Mouse (Mus musculus) adrenal gland, postnatal 36 days (tissue): Measurements from ENCODE around the gene Rbfox3. TPM values are rescaled to one million over a fixed set of nuclear protein-coding genes. Genes with fewer than 3 reads are reported as not detected.
"Not testable (repeated sequence)": the region's sequence is repeated elsewhere in the genome, so short reads cannot be mapped to it uniquely, and the experiment has no call there.

Experiments used
- DNase-seq, 2 experiments: peaks; one replicate each; pipeline ENCODE4 v3.0.0; 2021; ENCODE audit warnings: mixed read lengths in 1 of 2
- total RNA-seq, 2 experiments: library from RNA; stranded (reverse); gene quantifications; 2 replicates each; pipeline ENCODE4 v1.2.3; 2021

Rbfox3 gene
- total RNA-seq, 2 experiments from 2014 or later, result 5.5 to 6.0 TPM

GRCm38 (mm10) chr11:118818528-118818927 is 92.9 kb downstream of the Rbfox3 start:
- no peak for DNase-seq

DNA sequence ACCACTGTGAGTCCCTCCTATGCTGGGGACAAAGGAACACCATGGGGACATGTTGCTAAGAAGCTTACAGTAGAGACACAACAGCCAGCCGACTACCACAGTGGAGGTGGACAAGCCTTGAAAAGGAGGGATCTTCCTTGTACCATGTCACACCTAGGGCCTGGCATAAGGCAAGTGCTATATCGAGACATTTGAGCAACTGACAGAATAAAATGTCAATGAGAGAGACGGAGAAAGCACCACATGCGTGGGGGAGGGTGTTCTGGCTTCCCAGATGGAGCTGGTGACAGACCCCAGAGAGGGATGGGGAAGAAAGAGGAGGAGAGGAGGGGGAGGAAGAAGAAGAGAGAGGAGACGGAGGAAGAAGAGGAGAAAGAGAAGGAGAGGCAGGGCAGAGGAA is 96.3 kb downstream of the Rbfox3 start:
- no peak for DNase-seq

DNA sequence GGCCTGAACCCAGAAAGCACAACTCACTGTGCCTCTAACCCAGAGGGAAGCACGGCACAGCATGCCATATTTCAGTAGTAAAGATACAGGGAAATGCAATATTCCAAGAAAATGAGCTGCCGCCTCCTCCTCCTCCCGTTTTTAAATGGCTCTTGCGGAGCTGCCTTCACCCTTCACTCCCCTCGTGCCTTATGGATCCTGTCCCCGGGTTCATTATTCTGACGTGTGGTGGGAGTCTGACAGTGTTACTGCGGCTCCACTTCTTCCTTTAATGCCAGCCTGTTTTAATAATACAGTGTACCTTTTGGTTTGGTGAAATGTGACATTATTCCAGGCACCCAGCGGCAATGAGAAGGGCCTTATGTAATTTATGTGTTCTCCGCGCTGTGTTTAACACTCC is 97.5 kb downstream of the Rbfox3 start:
- DNase-seq, result no peak

DNA sequence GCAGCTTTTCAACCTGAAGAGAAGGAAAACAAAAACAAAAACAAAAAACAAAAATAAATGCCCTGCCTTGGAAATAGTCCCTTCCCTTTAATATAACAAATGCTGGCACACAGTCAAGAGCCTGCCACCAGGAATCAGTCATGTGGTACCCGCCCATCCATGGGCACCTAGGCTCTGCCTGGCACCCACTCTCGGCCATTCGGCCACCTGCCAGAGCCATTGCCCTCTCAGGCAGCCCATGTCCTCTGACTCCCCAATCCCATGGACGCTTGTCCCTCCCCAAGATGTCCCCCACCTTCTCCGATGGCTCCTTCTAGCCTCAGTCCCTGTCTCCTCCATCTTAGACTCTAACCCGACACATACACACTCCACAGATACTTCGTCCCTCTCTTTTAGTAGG is 100.0 kb downstream of the Rbfox3 start:
- DNase-seq, result no peak

- no peak for DNase-seq
Observed at GRCm38 (mm10) chr11:118807511-118807910, 103.9 kb downstream of the Rbfox3 start.

- DNase-seq, result peak in 1 of 2 experiments; percentile 5
Observed at GRCm38 (mm10) chr11:118794856-118795602, 116.4 kb downstream of the Rbfox3 start.

- no peak for DNase-seq
Observed at GRCm38 (mm10) chr11:118793639-118794021, 117.8 kb downstream of the Rbfox3 start.

DNA sequence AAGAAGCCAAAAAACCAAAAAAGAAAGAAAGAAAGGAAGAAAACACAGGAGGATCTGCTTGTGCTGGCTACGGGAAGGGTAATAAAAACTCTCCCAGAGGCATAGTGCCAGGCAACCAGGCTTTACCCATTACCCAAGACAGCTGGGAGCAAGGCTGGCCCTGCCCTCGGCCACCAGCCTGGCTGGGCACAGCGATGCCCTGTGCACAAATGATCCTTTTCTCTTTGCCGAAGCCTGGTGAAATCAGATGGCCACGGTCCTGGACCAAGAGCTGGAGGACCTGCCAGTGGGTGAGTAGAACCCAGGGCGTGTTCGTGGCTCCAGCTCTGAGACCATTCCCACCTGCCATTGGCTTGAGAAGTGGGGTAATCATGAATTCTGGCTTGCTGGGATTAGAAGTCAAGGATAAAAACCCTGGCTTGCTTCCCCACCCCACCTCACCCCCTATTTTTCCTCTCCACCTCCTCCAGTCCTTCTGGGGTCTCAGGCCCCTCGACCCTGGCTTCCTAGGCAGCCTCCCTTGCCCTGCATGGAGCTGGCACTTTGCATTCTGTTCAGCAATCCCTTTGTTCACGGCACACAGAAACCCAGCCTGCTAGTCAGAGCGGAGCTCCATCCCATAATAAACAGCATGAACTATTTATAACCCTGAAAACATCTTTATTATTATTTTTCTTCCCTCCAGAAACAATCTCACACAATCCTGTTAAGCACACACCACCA is 118.3 kb downstream of the Rbfox3 start:
- DNase-seq, result no peak

- no peak for DNase-seq
Observed at GRCm38 (mm10) chr11:118792163-118792915, 119.1 kb downstream of the Rbfox3 start.

- no peak for DNase-seq
Observed at GRCm38 (mm10) chr11:118791391-118791790, 120.0 kb downstream of the Rbfox3 start.

DNA sequence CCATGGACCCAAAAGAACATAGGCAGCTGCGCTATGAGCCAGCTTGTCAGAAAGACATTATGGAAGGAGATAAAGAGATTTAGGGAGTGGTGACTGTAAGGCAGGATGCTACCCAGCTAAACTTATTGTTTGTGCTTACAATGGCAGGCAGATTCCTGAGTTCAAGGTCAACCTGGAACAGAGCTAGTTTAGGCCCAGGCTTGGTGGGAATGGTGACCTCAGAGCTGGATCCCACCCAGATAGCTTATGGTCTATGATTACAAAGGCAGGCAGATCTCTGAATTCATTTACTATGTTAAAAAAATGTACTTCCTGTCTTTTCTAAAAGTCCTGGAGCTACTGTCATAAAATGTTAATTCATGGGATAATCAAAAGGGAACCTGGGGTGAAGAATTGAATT is 123.3 kb downstream of the Rbfox3 start:
- no peak for DNase-seq

- no peak for DNase-seq
Observed at GRCm38 (mm10) chr11:118782677-118783076, 128.7 kb downstream of the Rbfox3 start.

DNA sequence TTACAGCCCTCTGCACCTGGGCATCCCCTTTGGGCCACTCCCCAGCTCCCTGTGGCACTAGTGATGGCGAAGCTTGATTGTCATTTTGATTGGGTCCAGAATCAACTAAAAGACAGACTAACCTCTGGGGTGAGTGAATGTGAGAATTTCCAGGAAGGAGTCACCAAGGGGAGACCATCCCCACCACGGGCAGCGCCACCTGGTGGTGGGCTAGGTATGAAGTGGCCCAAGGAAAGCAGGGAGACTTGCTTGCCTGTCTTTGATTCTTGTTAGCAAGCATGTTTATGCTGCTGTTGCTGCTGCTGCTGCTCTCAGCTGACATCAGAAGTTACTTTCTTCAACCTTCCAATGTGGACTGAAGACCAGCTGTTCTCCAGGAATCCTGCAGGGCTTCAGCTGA is 135.6 kb downstream of the Rbfox3 start:
- peak; percentile 25 to 51 for DNase-seq

DNA sequence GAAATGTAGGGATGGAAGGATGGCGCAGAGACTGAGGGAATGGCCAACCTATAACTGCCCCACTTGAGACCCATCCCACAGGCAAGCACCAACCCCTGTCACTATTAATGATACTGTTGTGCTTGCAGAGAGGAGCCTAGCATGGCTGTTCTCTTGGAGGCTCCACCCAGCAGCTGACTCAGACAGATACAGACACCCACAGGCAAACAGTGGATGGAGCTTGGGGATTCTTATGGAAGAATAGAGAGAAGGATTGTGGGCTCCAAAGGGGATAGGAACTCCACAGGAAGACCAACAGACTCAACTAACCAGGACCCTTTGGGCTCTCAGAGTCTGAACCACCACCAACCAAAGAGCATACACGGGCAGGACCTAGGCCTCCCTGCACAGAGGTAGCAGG is 136.6 kb downstream of the Rbfox3 start:
- not testable (repeated sequence) for DNase-seq

GRCm38 (mm10) chr11:118773076-118773583 is 138.3 kb downstream of the Rbfox3 start:
- DNase-seq, result no peak

- no peak for DNase-seq
Observed at GRCm38 (mm10) chr11:118771358-118771757, 140.0 kb downstream of the Rbfox3 start.

GRCm38 (mm10) chr11:118770789-118771188 is 140.6 kb downstream of the Rbfox3 start:
- no peak for DNase-seq

DNA sequence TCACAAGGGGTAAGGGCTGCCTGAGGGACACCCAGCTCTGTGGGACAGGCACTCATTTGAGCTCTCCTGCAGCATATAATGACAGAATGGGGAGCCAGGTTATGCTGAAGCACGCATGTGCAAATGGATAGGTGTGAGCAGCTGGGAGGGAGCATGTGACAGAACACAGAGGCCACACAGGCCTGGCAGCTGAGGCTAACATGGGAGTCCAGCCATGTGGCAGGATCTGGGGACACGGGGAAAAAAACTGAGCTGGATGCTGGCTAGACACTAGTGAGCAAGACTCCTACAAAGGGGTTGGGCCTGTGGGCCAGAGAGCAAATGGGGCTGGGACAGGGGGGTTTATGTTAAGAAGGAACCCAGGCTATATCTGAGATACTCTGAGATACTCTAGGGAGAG is 141.9 kb downstream of the Rbfox3 start:
- no peak for DNase-seq

DNA sequence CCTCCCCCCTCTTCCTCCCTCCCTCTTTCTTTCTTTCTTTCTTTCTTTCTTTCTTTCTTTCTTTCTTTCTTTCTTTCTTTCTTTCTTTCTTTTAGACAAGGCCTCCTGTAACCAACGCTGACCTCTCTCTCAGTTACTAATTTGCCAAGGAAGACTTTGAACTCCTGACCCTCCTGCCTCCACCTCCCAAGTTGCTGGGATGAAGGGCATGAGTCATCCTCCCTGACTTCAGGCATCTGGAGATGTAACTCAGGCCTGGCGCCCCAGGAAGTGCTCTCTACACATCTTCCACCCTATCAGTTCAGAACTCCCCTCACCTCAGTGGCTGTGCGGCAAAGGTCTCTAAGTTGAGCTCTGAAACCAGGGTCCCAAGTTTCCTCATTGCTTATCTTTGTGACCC is 143.0 kb downstream of the Rbfox3 start:
- DNase-seq, result no peak

GRCm38 (mm10) chr11:118767411-118767810 is 144.0 kb downstream of the Rbfox3 start:
- DNase-seq, result no peak

- DNase-seq, result no peak
Observed at GRCm38 (mm10) chr11:118760296-118760988, 151.0 kb downstream of the Rbfox3 start.

- no peak for DNase-seq
Observed at GRCm38 (mm10) chr11:118759228-118759627, 152.2 kb downstream of the Rbfox3 start.
